Mouse (Mus musculus) cerebellum, adult 2 months (tissue): ENCODE data around the gene Gtpbp1. TPM values are rescaled to one million over a fixed set of nuclear protein-coding genes. Genes with fewer than 3 reads are reported as not detected.

Experiments
- DNase-seq, 2 experiments: peaks; one replicate each; pipeline ENCODE4 v3.0.0; 2021
- H3K27ac ChIP-seq: fragments of 200-500 bp; 2 replicates; pipeline ENCODE4 v1.5.1; 2012; ENCODE audit warnings: low read length, control low read depth, inconsistent platforms; ENCODE audit not compliant: insufficient read depth
- H3K27me3 ChIP-seq: fragments of 200-500 bp; 2 replicates; pipeline ENCODE4 v1.6.1; 2012; ENCODE audit warnings: inconsistent platforms, mild to moderate bottlenecking, low read length, moderate library complexity; ENCODE audit not compliant: control insufficient read depth, insufficient read depth
- H3K4me1 ChIP-seq: fragments of 200-500 bp; 2 replicates; pipeline ENCODE4 v1.6.1; 2011; ENCODE audit warnings: low read length; ENCODE audit not compliant: control insufficient read depth, insufficient read depth
- H3K4me3 ChIP-seq: fragments of 200-500 bp; replicated peaks from 2 replicates; pipeline ENCODE3; 2011; ENCODE audit warnings: mild to moderate bottlenecking, low read depth, low read length, control low read depth; ENCODE audit not compliant: insufficient read depth
- CTCF ChIP-seq: fragments of 200-500 bp; IDR thresholded peaks from 2 replicates; pipeline ENCODE4 v1.5.1; 2011; ENCODE audit warnings: low read depth, mild to moderate bottlenecking, control low read depth, low read length, moderate library complexity, borderline replicate concordance; ENCODE audit not compliant: insufficient read depth
- POLR2A ChIP-seq: fragments of 200-500 bp; IDR thresholded peaks from 2 replicates; pipeline ENCODE4 v1.6.1; 2011; ENCODE audit warnings: low read length, control low read depth, borderline replicate concordance; ENCODE audit not compliant: insufficient read depth
- WGBS: fragments of 180-500 bp; shearing (Covaris S2); methylation state at CpG from one replicate; pipeline ENCODE4 v1.1.7; 2018; 5-methylcytosine and 5-hydroxymethylcytosine counted together
- polyA plus RNA-seq: library from polyadenylated mRNA; depleted of rRNA; stranded (reverse); fragments of >200 nt; gene quantifications from 2 replicates; pipeline ENCODE4 v1.2.3, GENCODE M21; 2012

Gene Gtpbp1
- polyA plus RNA-seq, 1 experiment: 52.5 TPM

GRCm38 (mm10) chr15:79731554-79731953, 40.9 kb downstream of the Gtpbp1 start:
- no peaks in the 10 kb centered on the region for H3K27me3 ChIP-seq
- TF ChIP-seq POLR2A: no peak
- TF ChIP-seq CTCF: no peak
- DNase-seq: no peak
- H3K4me3 ChIP-seq: no peak overlapping the region
- no peak overlapping the region for H3K27ac ChIP-seq
- 89% methylated on average over 7 of the region's 7 CpGs for WGBS
- H3K4me1 ChIP-seq: peaks cover 9% of the 10 kb centered on the region

DNA sequence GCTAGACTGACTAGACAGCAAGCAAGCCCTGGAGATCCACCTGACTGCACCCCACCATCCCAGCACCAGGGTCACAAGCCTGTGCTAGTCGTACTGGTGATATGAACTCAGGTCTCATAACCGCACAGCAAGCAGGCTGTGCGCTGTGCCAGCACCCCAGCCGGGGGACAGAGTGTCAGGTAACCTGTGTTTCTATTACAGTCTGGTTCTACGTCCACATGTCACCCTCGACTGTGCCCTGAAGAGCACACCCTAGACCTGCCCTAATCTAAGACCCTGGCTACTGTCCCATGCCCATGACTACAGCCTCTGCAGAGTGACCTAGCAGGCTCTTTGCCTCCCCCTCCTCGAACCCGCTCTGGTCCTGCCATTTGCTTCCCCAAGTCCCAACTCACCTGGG, 42.5 kb downstream of the Gtpbp1 start:
- Histone ChIP-seq H3K27me3 (no peaks in the 10 kb centered on the region), H3K4me3 (no peak overlapping the region), H3K27ac (no peak overlapping the region), H3K4me1 (peaks cover 11% of the 10 kb centered on the region)
- no peak for DNase-seq
- TF ChIP-seq POLR2A: no peak
- no peak for TF ChIP-seq CTCF
- 88% methylated on average over 8 of the region's 8 CpGs for WGBS

DNA sequence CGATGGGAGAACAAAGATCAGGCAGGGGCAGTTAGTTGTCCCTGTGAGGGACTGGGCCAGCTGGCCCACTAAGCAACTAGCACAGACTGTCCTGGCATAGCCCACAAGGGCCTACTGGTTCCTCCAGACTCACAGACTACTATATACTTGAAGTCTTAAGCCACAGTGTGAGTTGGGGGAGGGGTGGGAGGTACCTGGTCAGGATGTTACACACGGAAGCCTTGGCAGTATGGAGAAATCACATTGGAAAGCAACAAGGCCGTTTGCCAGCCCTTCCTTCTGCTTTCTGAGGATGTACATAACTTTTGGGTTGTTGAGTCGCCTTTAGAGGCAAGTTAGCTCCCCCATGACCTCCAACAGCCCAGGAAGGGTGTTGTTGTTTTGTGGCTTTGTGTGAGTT, 43.0 kb downstream of the Gtpbp1 start:
- no peak overlapping the region for H3K4me3 ChIP-seq
- H3K27ac ChIP-seq: no peak overlapping the region
- no peak for DNase-seq
- peaks cover 9% of the 10 kb centered on the region for H3K4me1 ChIP-seq
- 77% methylated on average over 4 of the region's 4 CpGs for WGBS
- no peaks in the 10 kb centered on the region for H3K27me3 ChIP-seq
- TF ChIP-seq CTCF: no peak
- no peak for TF ChIP-seq POLR2A

- DNase-seq: no peak
- 75% methylated on average over 8 of the region's 8 CpGs for WGBS
- no peak for TF ChIP-seq POLR2A
- no peak for TF ChIP-seq CTCF
These were observed 43.7 kb downstream of the Gtpbp1 start for GRCm38 (mm10) chr15:79734311-79734710.

GRCm38 (mm10) chr15:79740739-79741138, 50.1 kb downstream of the Gtpbp1 start:
- H3K27ac ChIP-seq: no peak overlapping the region
- H3K4me3 ChIP-seq: no peak overlapping the region
- no peaks in the 10 kb centered on the region for H3K27me3 ChIP-seq
- WGBS: 57% methylated on average over 3 of the region's 3 CpGs
- H3K4me1 ChIP-seq: peaks cover 26% of the 10 kb centered on the region
- DNase-seq: no peak
- TF ChIP-seq POLR2A (no peak), CTCF (no peak)

More at GRCm38 (mm10) chr15:79734311-79734710, 43.7 kb downstream of the Gtpbp1 start:
- Histone ChIP-seq H3K27me3 (no peaks in the 10 kb centered on the region), H3K27ac (no peak overlapping the region), H3K4me1 (peaks cover 10% of the 10 kb centered on the region), H3K4me3 (no peak overlapping the region)

GRCm38 (mm10) chr15:79741173-79741858, 50.7 kb downstream of the Gtpbp1 start:
- peak overlapping the region; percentile 62 for H3K4me3 ChIP-seq
- H3K4me1 ChIP-seq: peaks cover 26% of the 10 kb centered on the region
- H3K27me3 ChIP-seq: no peaks in the 10 kb centered on the region
- H3K27ac ChIP-seq: peak overlapping the region; percentile 55; the same call in 1 of the 2 replicates
- WGBS: 6% methylated on average over 14 of the region's 14 CpGs
- peak in 1 of 2 experiments; percentile 51 for DNase-seq
- TF ChIP-seq POLR2A: no peak
- TF ChIP-seq CTCF: no peak

GRCm38 (mm10) chr15:79741921-79742705, 51.5 kb downstream of the Gtpbp1 start, which contains the start of gene Sun2:
Sun2 (minus strand) TSS chr15:79742536.
- Histone ChIP-seq H3K27me3 (no peaks in the 10 kb centered on the region), H3K4me3 (peak within 1 kb of the TSS; percentile 97), H3K4me1 (peaks cover 26% of the 10 kb centered on the region), H3K27ac (peak within 1 kb of the TSS; percentile 81)
- TF ChIP-seq POLR2A: peak; percentile 62
- no peak for TF ChIP-seq CTCF
- peak; percentile 95 to 96 for DNase-seq
- 1% methylated on average over 93 of the region's 93 CpGs for WGBS
